Mouse (Mus musculus): Measurements from ENCODE around the gene Ceacam16. TPM values are rescaled to one million over a fixed set of nuclear protein-coding genes. Genes with fewer than 3 reads are reported as not detected.

Ceacam16 gene
- not detected in 2 replicates for polyA plus RNA-seq (2014; fragmentation: Nextera tagmentation; extraction: Ambion mirVana)

- Histone ChIP-seq H3K27ac (replicated peaks; ENCODE audit: low read depth, low read length) (no peak within 1 kb of the TSS), H3K36me3 (ENCODE audit: control insufficient read depth, insufficient read depth, low read length) (no peaks in the 10 kb centered on the region), H3K4me3 (ENCODE audit: low read depth, low read length) (no peak within 1 kb of the TSS), H3K4me1 (ENCODE audit: control insufficient read depth, insufficient read depth, low read length) (no peaks in the 10 kb centered on the region), H3K9me3 (ENCODE audit: control insufficient read depth, low read length) (no peaks in the 10 kb centered on the region), H3K27me3 (ENCODE audit: control insufficient read depth, insufficient read depth, low read length) (0 out of 2 replicates have a peak, but pooled peaks cover 2% of the 10 kb centered on the region), H3K4me2 (ENCODE audit: low read depth, severe bottlenecking) (no peak within 1 kb of the TSS), H3K9ac (ENCODE audit: low read length) (no peak within 1 kb of the TSS)
- DNase-seq (ENCODE audit: low spot score) (no peak), ATAC-seq (ENCODE audit: insufficient number of reproducible peaks, low FRiP score, low TSS enrichment, low read depth) (no peak)
- 79% methylated on average over 9 of the region's 9 CpGs for WGBS
Measured at GRCm38 (mm10) chr7:19861199-19861598, at the start of gene Ceacam16. Ceacam16 (minus strand) TSS chr7:19861299.

- Histone ChIP-seq H3K4me3 (ENCODE audit: low read depth, low read length) (no peak overlapping the region), H3K4me1 (ENCODE audit: control insufficient read depth, insufficient read depth, low read length) (no peaks in the 10 kb centered on the region), H3K27ac (replicated peaks; ENCODE audit: low read depth, low read length) (no peak overlapping the region), H3K9ac (ENCODE audit: low read length) (no peak overlapping the region), H3K36me3 (ENCODE audit: control insufficient read depth, insufficient read depth, low read length) (no peaks in the 10 kb centered on the region; the same call in 1 of the 2 replicates), H3K9me3 (ENCODE audit: control insufficient read depth, low read length) (no peaks in the 10 kb centered on the region; the same call in 1 of the 2 replicates), H3K4me2 (ENCODE audit: low read depth, severe bottlenecking) (no peak overlapping the region), H3K27me3 (ENCODE audit: control insufficient read depth, insufficient read depth, low read length) (no peaks in the 10 kb centered on the region)
- peak; percentile 62; the same call in 1 of the 2 replicates for ATAC-seq (ENCODE audit: insufficient number of reproducible peaks, low FRiP score, low TSS enrichment, low read depth)
- 52% methylated on average over 21 of the region's 21 CpGs for WGBS
- peak; percentile 88 for DNase-seq (ENCODE audit: low spot score)
Measured at GRCm38 (mm10) chr7:19910421-19911291, 49.6 kb upstream of the Ceacam16 start.

GRCm38 (mm10) chr7:19889881-19890280, 28.8 kb upstream of the Ceacam16 start:
- Histone ChIP-seq H3K27me3 (ENCODE audit: control insufficient read depth, insufficient read depth, low read length) (no peaks in the 10 kb centered on the region), H3K4me3 (ENCODE audit: low read depth, low read length) (no peak overlapping the region), H3K27ac (replicated peaks; ENCODE audit: low read depth, low read length) (no peak overlapping the region), H3K36me3 (ENCODE audit: control insufficient read depth, insufficient read depth, low read length) (no peaks in the 10 kb centered on the region), H3K9me3 (ENCODE audit: control insufficient read depth, low read length) (peaks cover 4% of the 10 kb centered on the region; the same call in 1 of the 2 replicates), H3K4me2 (ENCODE audit: low read depth, severe bottlenecking) (no peak overlapping the region), H3K9ac (ENCODE audit: low read length) (no peak overlapping the region), H3K4me1 (ENCODE audit: control insufficient read depth, insufficient read depth, low read length) (no peaks in the 10 kb centered on the region)
- DNase-seq (ENCODE audit: low spot score) = peak; percentile 67
- no peak for ATAC-seq (ENCODE audit: insufficient number of reproducible peaks, low FRiP score, low TSS enrichment, low read depth)
- 51% methylated on average over 8 of the region's 8 CpGs for WGBS

GRCm38 (mm10) chr7:19887849-19888248, 26.8 kb upstream of the Ceacam16 start, which contains the start of gene Ceacam19:
Ceacam19 (minus strand) TSS chr7:19887965.
- Histone ChIP-seq H3K27ac (replicated peaks; ENCODE audit: low read depth, low read length) (no peak within 1 kb of the TSS), H3K9ac (ENCODE audit: low read length) (no peak within 1 kb of the TSS), H3K4me2 (ENCODE audit: low read depth, severe bottlenecking) (no peak within 1 kb of the TSS), H3K9me3 (ENCODE audit: control insufficient read depth, low read length) (peaks cover 4% of the 10 kb centered on the region; the same call in 1 of the 2 replicates), H3K4me1 (ENCODE audit: control insufficient read depth, insufficient read depth, low read length) (no peaks in the 10 kb centered on the region), H3K27me3 (ENCODE audit: control insufficient read depth, insufficient read depth, low read length) (no peaks in the 10 kb centered on the region), H3K36me3 (ENCODE audit: control insufficient read depth, insufficient read depth, low read length) (no peaks in the 10 kb centered on the region), H3K4me3 (ENCODE audit: low read depth, low read length) (no peak within 1 kb of the TSS)
- ATAC-seq (ENCODE audit: insufficient number of reproducible peaks, low FRiP score, low TSS enrichment, low read depth) (no peak), DNase-seq (ENCODE audit: low spot score) (no peak)
- 73% methylated on average over 7 of the region's 7 CpGs for WGBS

- Histone ChIP-seq H3K36me3 (ENCODE audit: control insufficient read depth, insufficient read depth, low read length) (no peaks in the 10 kb centered on the region), H3K4me1 (ENCODE audit: control insufficient read depth, insufficient read depth, low read length) (no peaks in the 10 kb centered on the region), H3K4me2 (ENCODE audit: low read depth, severe bottlenecking) (no peak overlapping the region), H3K9me3 (ENCODE audit: control insufficient read depth, low read length) (no peaks in the 10 kb centered on the region; the same call in 1 of the 2 replicates), H3K27me3 (ENCODE audit: control insufficient read depth, insufficient read depth, low read length) (no peaks in the 10 kb centered on the region), H3K9ac (ENCODE audit: low read length) (no peak overlapping the region), H3K27ac (replicated peaks; ENCODE audit: low read depth, low read length) (no peak overlapping the region), H3K4me3 (ENCODE audit: low read depth, low read length) (no peak overlapping the region)
- ATAC-seq (ENCODE audit: insufficient number of reproducible peaks, low FRiP score, low TSS enrichment, low read depth) (no peak), DNase-seq (ENCODE audit: low spot score) (no peak)
- 83% methylated on average over 8 of the region's 8 CpGs for WGBS
Measured at GRCm38 (mm10) chr7:19880754-19881153, 19.7 kb upstream of the Ceacam16 start.

GRCm38 (mm10) chr7:19876781-19877425, 15.8 kb upstream of the Ceacam16 start:
- no peak for ATAC-seq (ENCODE audit: insufficient number of reproducible peaks, low FRiP score, low TSS enrichment, low read depth)
- Histone ChIP-seq H3K9ac (ENCODE audit: low read length) (no peak overlapping the region), H3K4me3 (ENCODE audit: low read depth, low read length) (no peak overlapping the region), H3K9me3 (ENCODE audit: control insufficient read depth, low read length) (no peaks in the 10 kb centered on the region; the same call in 1 of the 2 replicates), H3K27me3 (ENCODE audit: control insufficient read depth, insufficient read depth, low read length) (no peaks in the 10 kb centered on the region), H3K4me2 (ENCODE audit: low read depth, severe bottlenecking) (no peak overlapping the region), H3K27ac (replicated peaks; ENCODE audit: low read depth, low read length) (no peak overlapping the region), H3K4me1 (ENCODE audit: control insufficient read depth, insufficient read depth, low read length) (no peaks in the 10 kb centered on the region), H3K36me3 (ENCODE audit: control insufficient read depth, insufficient read depth, low read length) (no peaks in the 10 kb centered on the region)
- no peak for DNase-seq (ENCODE audit: low spot score)
- WGBS = 59% methylated on average over 14 of the region's 14 CpGs

- no peaks in the 10 kb centered on the region for H3K4me1 ChIP-seq (ENCODE audit: control insufficient read depth, insufficient read depth, low read length)
- no peaks in the 10 kb centered on the region for H3K36me3 ChIP-seq (ENCODE audit: control insufficient read depth, insufficient read depth, low read length)
- no peak overlapping the region for H3K4me2 ChIP-seq (ENCODE audit: low read depth, severe bottlenecking)
- peak; percentile 35 for DNase-seq (ENCODE audit: low spot score)
- ATAC-seq (ENCODE audit: insufficient number of reproducible peaks, low FRiP score, low TSS enrichment, low read depth) = no peak
- no peak overlapping the region for H3K9ac ChIP-seq (ENCODE audit: low read length)
- H3K27me3 ChIP-seq (ENCODE audit: control insufficient read depth, insufficient read depth, low read length) = no peaks in the 10 kb centered on the region
- no peak overlapping the region for H3K4me3 ChIP-seq (ENCODE audit: low read depth, low read length)
- H3K9me3 ChIP-seq (ENCODE audit: control insufficient read depth, low read length) = no peaks in the 10 kb centered on the region
- 53% methylated on average over 13 of the region's 13 CpGs for WGBS
- H3K27ac ChIP-seq (replicated peaks; ENCODE audit: low read depth, low read length) = no peak overlapping the region
Measured at GRCm38 (mm10) chr7:19875948-19876682, 15.0 kb upstream of the Ceacam16 start.

All from limb, embryonic 11.5 days (tissue).